ENCODE assay signal across 8 mouse cellular contexts in genomic region chr11:117786294-117786693, GRCm38 (mm10). TPM values are rescaled to one million over a fixed set of nuclear protein-coding genes. Genes with fewer than 3 reads are reported as not detected.
DNase-seq lines count a peak whose midpoint lies in the region; TF ChIP-seq lines count a peak whose summit lies in the region.

No protein-coding gene starts in this region.

- DNase-seq in heart, adult 2 months: peak; percentile 68 to 69
- no peak for DNase-seq in heart, postnatal 25 days (ENCODE audit: low spot score)
- peak; percentile 79 for DNase-seq in CD4-positive helper T cell, adult 2 months (ENCODE audit: low read depth, low spot score)
- peak; percentile 87 for DNase-seq in brain, adult 2 months (ENCODE audit: low read depth, low spot score)
- peak; percentile 52 for DNase-seq in gastrocnemius, postnatal 14 days
- peak; percentile 70 for DNase-seq in limb, embryonic 10.5 days (ENCODE audit: low spot score)
- peak; percentile 57 to 78 for DNase-seq in natural killer cell, adult 2 months (ENCODE audit: low spot score in 2 of 2)
- no peak for DNase-seq in right cerebral cortex, postnatal 25 days

- no peaks in the 10 kb centered on the region for H3K79me2 ChIP-seq in heart, adult 2 months (replicated peaks; ENCODE audit: control insufficient read depth, insufficient read depth, low read length)

- H3K36me3 ChIP-seq in heart, adult 2 months (ENCODE audit: control insufficient read depth, insufficient read depth, low read length): no peaks in the 10 kb centered on the region
- no peaks in the 10 kb centered on the region for H3K36me3 ChIP-seq in limb, embryonic 10.5 days

- H3K27me3 ChIP-seq in heart, adult 2 months (ENCODE audit: control insufficient read depth, insufficient read depth, low read length): no peaks in the 10 kb centered on the region
- H3K27me3 ChIP-seq in limb, embryonic 10.5 days (ENCODE audit: low read depth, poor library complexity, severe bottlenecking): peaks cover 56% of the 10 kb centered on the region

- peak; percentile 84 for TF ChIP-seq CTCF in heart, adult 2 months (IDR thresholded peaks at IDR 0.05)

- WGBS in heart, adult 2 months: 19% methylated on average over 10 of the region's 10 CpGs
- WGBS in limb, embryonic 10.5 days: 8% methylated on average over 10 of the region's 10 CpGs

- H3K4me1 ChIP-seq in heart, adult 2 months (ENCODE audit: control insufficient read depth, insufficient read depth, low read length): peaks cover 1% of the 10 kb centered on the region; the same call in 1 of the 2 replicates
- peaks cover 48% of the 10 kb centered on the region for H3K4me1 ChIP-seq in limb, embryonic 10.5 days

- H3K9ac ChIP-seq in heart, adult 2 months (ENCODE audit: low read depth, low read length): no peak overlapping the region

- TF ChIP-seq POLR2A in heart, adult 2 months (IDR thresholded peaks at IDR 0.05; ENCODE audit: insufficient read depth, low read depth, low read length): no peak

- H3K9me3 ChIP-seq in limb, embryonic 10.5 days (replicated peaks): no peaks in the 10 kb centered on the region

- peak; percentile 59; the same call in 1 of the 2 replicates for TF ChIP-seq EP300 in heart, adult 2 months (IDR thresholded peaks at IDR 0.05; ENCODE audit: insufficient read depth, low read depth, low read length)

- H3K27ac ChIP-seq in heart, adult 2 months: no peak overlapping the region
- H3K27ac ChIP-seq in limb, embryonic 10.5 days: peak overlapping the region; percentile 66

- no peak overlapping the region for H3K4me3 ChIP-seq in heart, adult 2 months
- no peak overlapping the region for H3K4me3 ChIP-seq in limb, embryonic 10.5 days

- intact Hi-C loops in heart, adult 2 months (cut with DNase I): loop anchor here (1.0 to 5.0 kb wide), 2 partner anchors 34 to 77 kb away; no protein-coding TSS in a partner anchor
- intact Hi-C loops in heart, postnatal 25 days (cut with DNase I): loop anchor here (2.0 to 5.0 kb wide), 2 partner anchors 34 to 77 kb away; no protein-coding TSS in a partner anchor
- intact Hi-C loops in gastrocnemius, postnatal 14 days (cut with DNase I; ENCODE audit: low total_unique reads): loop anchor here (5.0 kb wide), 1 partner anchor 74 kb away; no protein-coding TSS in a partner anchor

RNA-seq across cellular contexts. Expression of gene Tmc6, which starts 4.3 kb away (rescaled TPM):
- 10 to 100 TPM; 12.6 to 15.7 TPM for total RNA-seq in heart, adult 2 months (2021)
- 18.1 and 23.3 TPM in 2 replicates for polyA plus RNA-seq in heart, adult 2 months (2012; rRNA removed)
- 10 to 100 TPM; 14.4 to 18.8 TPM for total RNA-seq in heart, postnatal 25 days (2021)
- total RNA-seq in gastrocnemius, postnatal 14 days (2021): 10 to 100 TPM in 1 of 2 experiments, 1 to 10 TPM in 1; 9.4 to 15.4 TPM
- 25.1 and 28.2 TPM in 2 replicates for polyA plus RNA-seq in limb, embryonic 10.5 days (2016; fragmentation: Nextera tagmentation; extraction: Ambion mirVana)

RNA-seq across cellular contexts. Expression of gene Tmc8, which starts 4.4 kb away (rescaled TPM):
- 1 to 10 TPM; 3.3 to 3.7 TPM for total RNA-seq in heart, adult 2 months (2021)
- 6.1 and 9.5 TPM in 2 replicates for polyA plus RNA-seq in heart, adult 2 months (2012; rRNA removed)
- total RNA-seq in heart, postnatal 25 days (2021): 1 to 10 TPM; 2.9 to 3.4 TPM
- 1 to 10 TPM; 1.1 TPM for total RNA-seq in gastrocnemius, postnatal 14 days (2021)
- 1.4 and 1.5 TPM in 2 replicates for polyA plus RNA-seq in limb, embryonic 10.5 days (2016; fragmentation: Nextera tagmentation; extraction: Ambion mirVana)

RNA-seq across cellular contexts. Expression of gene 6030468B19Rik, which starts 11.2 kb away (rescaled TPM):
- total RNA-seq in heart, adult 2 months (2021): not detected
- 0.16 TPM in 1 of 2 replicates, not detected in the other for polyA plus RNA-seq in heart, adult 2 months (2012; rRNA removed)
- not detected for total RNA-seq in heart, postnatal 25 days (2021)
- not detected for total RNA-seq in gastrocnemius, postnatal 14 days (2021)
- polyA plus RNA-seq in limb, embryonic 10.5 days (2016; fragmentation: Nextera tagmentation; extraction: Ambion mirVana): 1.6 and 2.3 TPM in 2 replicates

RNA-seq across cellular contexts. Expression of gene Gm20708, which starts 23.2 kb away (rescaled TPM):
- under 1 TPM; 0.44 to 0.48 TPM for total RNA-seq in heart, adult 2 months (2021)
- 0.57 and 0.79 TPM in 2 replicates for polyA plus RNA-seq in heart, adult 2 months (2012; rRNA removed)
- total RNA-seq in heart, postnatal 25 days (2021): 1 to 10 TPM in 1 of 2 experiments, under 1 TPM in 1; 0.36 to 1.2 TPM
- total RNA-seq in gastrocnemius, postnatal 14 days (2021): 1 to 10 TPM in 1 of 2 experiments, under 1 TPM in 1; 0.73 to 1.5 TPM
- 0.23 and 0.58 TPM in 2 replicates for polyA plus RNA-seq in limb, embryonic 10.5 days (2016; fragmentation: Nextera tagmentation; extraction: Ambion mirVana)

RNA-seq across cellular contexts. Expression of gene Syngr2, which starts 23.2 kb away (rescaled TPM):
- total RNA-seq in heart, adult 2 months (2021): 100 to 1,000 TPM; 109 to 129 TPM
- polyA plus RNA-seq in heart, adult 2 months (2012; rRNA removed): 217 and 273 TPM in 2 replicates
- total RNA-seq in heart, postnatal 25 days (2021): 100 to 1,000 TPM; 109 to 113 TPM
- total RNA-seq in gastrocnemius, postnatal 14 days (2021): 100 to 1,000 TPM; 104 to 111 TPM
- polyA plus RNA-seq in limb, embryonic 10.5 days (2016; fragmentation: Nextera tagmentation; extraction: Ambion mirVana): 24.4 and 31.3 TPM in 2 replicates

Comparison
In these comparisons a context has a peak if more than half of its experiments do, and no peak if none do; other contexts are left out.
1. DNase-seq: peak in heart, adult 2 months (2 of 2), CD4-positive helper T cell, adult 2 months (single experiment), brain, adult 2 months (single experiment), gastrocnemius, postnatal 14 days (single experiment), limb, embryonic 10.5 days (single experiment) and natural killer cell, adult 2 months (2 of 2); none in heart, postnatal 25 days (single experiment) and right cerebral cortex, postnatal 25 days (single experiment).